Mouse (Mus musculus): Measurements from ENCODE around the gene Fancc. TPM values are rescaled to one million over a fixed set of nuclear protein-coding genes. Genes with fewer than 3 reads are reported as not detected.

The Fancc gene
- polyA plus RNA-seq, 1 experiment from 2014 or later, result 15.5 TPM

DNA sequence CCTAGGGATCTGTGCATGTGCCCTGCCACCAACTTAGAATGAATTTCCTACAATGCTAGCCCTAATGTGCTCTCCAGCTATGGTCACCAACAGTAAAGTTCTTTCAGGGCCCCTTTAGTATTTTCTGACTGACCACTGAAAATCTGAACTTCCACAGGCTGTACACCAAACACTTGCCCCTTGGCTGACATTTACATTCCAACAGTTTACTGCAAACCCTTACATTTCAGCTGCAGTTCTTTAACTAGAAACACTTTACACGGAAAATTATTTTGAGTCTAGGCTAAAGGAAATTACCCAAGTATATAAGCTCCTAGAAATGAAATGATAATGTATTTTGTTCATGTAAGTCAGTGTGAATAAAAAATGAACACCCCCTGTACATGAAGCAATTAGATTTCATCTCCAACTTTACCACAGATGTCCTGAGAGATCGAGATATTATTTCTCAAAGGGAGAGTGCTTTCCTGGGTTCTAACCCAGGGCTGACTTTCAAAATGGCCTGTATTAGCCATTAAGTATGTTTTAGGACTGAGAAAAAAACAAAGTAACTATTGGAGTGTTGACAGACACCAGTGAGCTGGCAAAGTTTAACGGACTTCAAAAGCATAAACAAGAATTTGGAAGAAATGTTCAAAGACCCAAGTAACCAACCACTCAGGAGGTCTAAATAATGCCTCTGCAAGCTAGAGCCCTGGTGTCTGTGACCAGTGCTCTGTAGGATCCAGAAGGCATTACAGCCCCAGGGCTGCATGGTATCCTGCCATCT is 32.7 kb upstream of the Fancc start:
- peaks cover 36% of the 10 kb centered on the region for H3K4me1 ChIP-seq (replicated peaks)
- no peak overlapping the region for H3K4me3 ChIP-seq
- H3K9ac ChIP-seq, result no peak overlapping the region
- no peak overlapping the region for H3K4me2 ChIP-seq
- no peaks in the 10 kb centered on the region for H3K27me3 ChIP-seq
- 51% methylated on average over 3 of the region's 3 CpGs for WGBS
- peaks cover 52% of the 10 kb centered on the region for H3K36me3 ChIP-seq
- H3K9me3 ChIP-seq, result no peaks in the 10 kb centered on the region
- no peak for ATAC-seq (ENCODE audit: low FRiP score, low read depth)
- H3K27ac ChIP-seq (replicated peaks), result 0 out of 2 replicates have a peak overlapping the region, but pooled peaks have one; percentile 17

DNA sequence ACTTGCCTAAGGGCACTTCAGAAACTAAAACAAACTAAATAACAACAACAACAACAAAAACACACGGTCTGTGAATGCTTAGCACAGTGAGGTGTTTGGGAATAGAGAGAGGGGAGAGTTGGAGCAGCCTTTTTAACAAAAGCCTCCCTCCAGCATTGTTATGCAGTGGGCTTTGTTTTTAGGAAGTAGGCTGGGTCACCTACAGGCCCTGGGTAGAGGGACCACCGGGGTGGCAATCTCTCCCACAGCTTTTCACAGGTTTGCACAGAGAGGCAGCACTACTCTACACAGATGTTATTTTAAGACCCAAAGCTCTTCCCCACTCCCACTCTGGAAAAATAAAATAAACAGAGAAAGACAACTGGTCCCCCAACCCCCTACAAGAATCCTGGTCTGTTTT is 31.8 kb upstream of the Fancc start:
- Histone ChIP-seq H3K4me2 (no peak overlapping the region), H3K4me1 (replicated peaks) (peaks cover 37% of the 10 kb centered on the region), H3K36me3 (peaks cover 47% of the 10 kb centered on the region), H3K27ac (replicated peaks) (0 out of 2 replicates have a peak overlapping the region, but pooled peaks have one; percentile 39), H3K4me3 (no peak overlapping the region), H3K9ac (no peak overlapping the region), H3K27me3 (no peaks in the 10 kb centered on the region), H3K9me3 (no peaks in the 10 kb centered on the region)
- ATAC-seq (ENCODE audit: low FRiP score, low read depth), result no peak
- WGBS, result 3% methylated on average over 2 of the region's 2 CpGs

DNA sequence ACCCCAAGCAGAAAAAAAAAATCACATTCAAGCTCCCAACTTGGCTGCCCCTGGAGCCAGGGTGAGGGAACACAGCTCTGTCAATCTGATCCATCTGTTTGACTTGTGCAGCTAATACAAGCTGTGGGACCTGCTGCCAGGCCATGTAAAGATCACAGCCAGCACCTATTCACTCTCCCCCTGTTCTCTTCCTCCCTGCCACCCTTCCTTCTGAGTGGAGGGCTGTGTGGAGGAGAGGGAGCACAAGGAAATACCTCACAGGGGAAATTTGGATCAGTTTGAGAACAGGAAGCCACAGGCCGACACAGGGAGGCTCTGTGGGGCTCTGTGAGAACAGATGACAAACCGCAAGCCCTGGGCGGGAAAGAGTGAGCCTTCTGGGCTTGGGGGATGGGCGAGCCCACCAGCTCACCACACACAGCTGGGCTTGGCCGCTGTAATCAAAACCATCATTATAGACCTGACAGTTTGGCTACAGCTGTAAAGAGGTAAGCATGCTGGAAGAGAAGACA is 31.1 kb upstream of the Fancc start:
- Histone ChIP-seq H3K27ac (replicated peaks) (peak overlapping the region; percentile 39; the same call in 1 of the 2 replicates), H3K36me3 (peaks cover 42% of the 10 kb centered on the region), H3K4me3 (no peak overlapping the region), H3K27me3 (no peaks in the 10 kb centered on the region), H3K4me2 (no peak overlapping the region), H3K4me1 (replicated peaks) (peaks cover 37% of the 10 kb centered on the region), H3K9me3 (no peaks in the 10 kb centered on the region), H3K9ac (no peak overlapping the region)
- ATAC-seq (ENCODE audit: low FRiP score, low read depth), result peak; percentile 40; the same call in 1 of the 2 replicates
- WGBS, result 4% methylated on average over 5 of the region's 5 CpGs

DNA sequence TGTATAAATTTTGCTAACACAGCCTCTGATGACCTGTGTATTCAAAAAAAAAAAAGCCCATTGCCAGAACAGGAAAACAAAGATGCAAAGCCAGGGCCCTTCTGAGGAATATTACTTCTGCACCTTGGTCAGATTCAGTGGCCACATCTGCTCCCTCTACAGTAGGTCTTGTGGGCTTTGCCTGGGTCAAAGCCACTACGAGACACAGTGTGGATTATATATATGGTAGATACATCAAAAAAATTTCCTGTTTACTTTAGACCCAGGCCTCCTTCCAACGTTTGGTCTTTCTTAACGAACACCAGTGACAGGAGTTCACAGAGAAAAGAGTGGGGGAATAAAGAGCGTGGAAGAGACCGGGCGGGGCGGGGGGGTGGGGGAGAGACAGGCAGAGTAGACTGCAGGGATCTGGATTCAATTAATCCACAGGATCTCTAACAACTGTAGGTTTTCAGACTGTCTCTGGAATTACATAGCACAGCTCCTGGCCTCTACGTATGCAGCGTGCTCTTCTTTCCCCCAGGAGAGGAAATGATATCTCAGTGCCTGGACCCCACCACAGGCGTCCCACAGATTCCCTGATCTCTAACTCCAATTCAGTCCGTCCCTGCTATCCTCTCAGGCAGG is 28.6 kb upstream of the Fancc start:
- H3K4me1 ChIP-seq (replicated peaks), result peaks cover 37% of the 10 kb centered on the region
- ATAC-seq (ENCODE audit: low FRiP score, low read depth), result no peak
- H3K9ac ChIP-seq, result no peak overlapping the region
- H3K27me3 ChIP-seq, result no peaks in the 10 kb centered on the region
- peaks cover 35% of the 10 kb centered on the region for H3K36me3 ChIP-seq
- 45% methylated on average over 11 of the region's 11 CpGs for WGBS
- H3K27ac ChIP-seq (replicated peaks), result peak overlapping the region; percentile 43; the same call in 1 of the 2 replicates
- no peak overlapping the region for H3K4me3 ChIP-seq
- no peak overlapping the region for H3K4me2 ChIP-seq
- no peaks in the 10 kb centered on the region for H3K9me3 ChIP-seq

DNA sequence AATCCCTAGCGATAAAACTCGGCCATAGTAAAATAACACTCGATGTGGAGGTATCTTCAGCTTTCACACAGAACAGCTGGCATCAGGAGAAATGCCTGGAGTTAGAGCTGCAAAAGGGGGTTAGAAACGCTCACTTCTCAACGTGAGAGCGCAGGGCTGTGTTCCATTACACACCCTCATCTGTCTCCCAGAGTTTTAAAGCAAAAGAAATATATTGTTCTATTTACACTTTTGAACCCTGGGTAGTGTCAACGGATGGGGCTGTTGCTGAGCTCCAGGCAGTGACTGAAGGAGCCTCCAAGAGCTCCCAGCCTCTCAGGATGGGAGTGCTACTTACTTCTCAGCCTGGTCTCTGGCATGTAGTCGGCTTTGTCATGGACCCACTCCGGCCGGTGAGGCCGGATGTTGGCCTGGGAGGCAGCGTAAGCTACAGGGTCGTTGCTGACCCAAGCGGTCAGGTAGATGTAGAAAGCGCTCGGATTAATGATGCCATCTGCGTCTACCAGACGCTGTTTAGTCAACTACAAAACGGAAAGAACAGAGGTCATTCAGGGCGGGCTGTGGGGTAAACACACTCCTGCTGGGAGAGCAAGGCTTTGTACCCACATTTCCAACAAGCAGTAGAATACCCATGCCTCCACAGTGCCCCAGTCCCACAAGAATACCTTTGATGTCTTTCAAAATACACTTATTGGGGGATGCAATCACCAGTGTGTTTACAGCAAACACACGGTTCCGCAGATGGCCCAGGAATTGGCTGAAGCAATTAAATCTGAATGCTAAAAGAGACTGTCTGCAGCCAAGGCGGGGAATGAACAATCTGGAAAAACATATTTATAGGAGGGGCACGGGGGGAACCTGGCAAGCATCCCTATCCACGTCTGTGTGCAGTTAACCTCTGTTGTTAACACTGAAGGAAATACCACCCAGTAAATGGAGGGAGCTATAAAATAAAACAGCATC is 27.8 kb upstream of the Fancc start:
- no peak overlapping the region for H3K4me2 ChIP-seq
- no peak overlapping the region for H3K4me3 ChIP-seq
- H3K9me3 ChIP-seq, result no peaks in the 10 kb centered on the region
- peak; percentile 6; the same call in 1 of the 2 replicates for ATAC-seq (ENCODE audit: low FRiP score, low read depth)
- peaks cover 37% of the 10 kb centered on the region for H3K4me1 ChIP-seq (replicated peaks)
- H3K36me3 ChIP-seq, result peaks cover 42% of the 10 kb centered on the region
- H3K9ac ChIP-seq, result no peak overlapping the region
- no peaks in the 10 kb centered on the region for H3K27me3 ChIP-seq
- H3K27ac ChIP-seq (replicated peaks), result no peak overlapping the region; the same call in 1 of the 2 replicates
- 43% methylated on average over 25 of the region's 25 CpGs for WGBS

DNA sequence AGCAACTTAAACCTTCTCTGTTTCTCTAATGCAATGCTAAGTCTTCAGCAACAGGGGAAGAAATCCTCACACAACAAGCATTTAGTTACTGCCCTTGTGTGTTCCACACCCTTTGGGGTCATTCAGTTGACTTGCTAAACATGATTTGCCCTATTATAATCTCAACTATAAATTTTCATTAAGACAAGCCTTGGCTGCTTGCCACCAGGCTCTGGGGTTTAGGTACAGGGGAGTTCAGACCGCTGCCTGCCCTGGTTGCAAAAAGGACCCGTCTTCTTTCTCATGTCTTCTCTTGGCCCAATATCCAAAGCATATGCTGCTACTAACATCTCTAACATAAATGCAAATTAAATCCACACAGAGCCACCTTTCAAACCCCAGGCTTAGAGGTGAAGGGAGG is 27.0 kb upstream of the Fancc start:
- H3K4me3 ChIP-seq, result no peak overlapping the region
- H3K9me3 ChIP-seq, result no peaks in the 10 kb centered on the region
- 36% methylated on average over 2 of the region's 2 CpGs for WGBS
- H3K4me1 ChIP-seq (replicated peaks), result peaks cover 32% of the 10 kb centered on the region
- ATAC-seq (ENCODE audit: low FRiP score, low read depth), result no peak
- no peaks in the 10 kb centered on the region for H3K27me3 ChIP-seq
- H3K36me3 ChIP-seq, result peaks cover 50% of the 10 kb centered on the region
- H3K27ac ChIP-seq (replicated peaks), result no peak overlapping the region
- no peak overlapping the region for H3K9ac ChIP-seq
- H3K4me2 ChIP-seq, result no peak overlapping the region

DNA sequence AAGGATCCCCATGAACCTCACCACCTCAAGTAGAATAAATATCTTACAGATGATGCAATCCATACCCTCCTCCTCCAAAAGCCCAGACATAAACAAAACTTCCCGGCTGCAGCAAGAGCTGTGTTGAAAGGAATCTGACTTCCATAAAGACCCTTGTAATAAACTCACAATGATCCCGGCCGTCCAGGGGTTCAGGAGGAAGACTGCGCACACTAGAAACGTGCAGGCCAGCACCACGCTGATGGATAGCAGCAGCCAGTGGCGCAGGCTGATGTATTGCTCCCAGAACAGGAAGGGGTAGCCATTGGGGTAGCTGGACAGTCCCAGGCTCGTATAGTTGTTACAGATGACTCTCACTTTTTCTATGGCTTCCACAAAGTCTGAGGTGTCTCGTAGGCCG is 25.8 kb upstream of the Fancc start:
- H3K4me1 ChIP-seq (replicated peaks), result peaks cover 20% of the 10 kb centered on the region
- peaks cover 62% of the 10 kb centered on the region for H3K36me3 ChIP-seq
- H3K27me3 ChIP-seq, result no peaks in the 10 kb centered on the region
- no peak overlapping the region for H3K9ac ChIP-seq
- no peak overlapping the region for H3K4me2 ChIP-seq
- H3K9me3 ChIP-seq, result no peaks in the 10 kb centered on the region
- ATAC-seq (ENCODE audit: low FRiP score, low read depth), result no peak
- 73% methylated on average over 10 of the region's 10 CpGs for WGBS
- no peak overlapping the region for H3K27ac ChIP-seq (replicated peaks)
- no peak overlapping the region for H3K4me3 ChIP-seq

DNA sequence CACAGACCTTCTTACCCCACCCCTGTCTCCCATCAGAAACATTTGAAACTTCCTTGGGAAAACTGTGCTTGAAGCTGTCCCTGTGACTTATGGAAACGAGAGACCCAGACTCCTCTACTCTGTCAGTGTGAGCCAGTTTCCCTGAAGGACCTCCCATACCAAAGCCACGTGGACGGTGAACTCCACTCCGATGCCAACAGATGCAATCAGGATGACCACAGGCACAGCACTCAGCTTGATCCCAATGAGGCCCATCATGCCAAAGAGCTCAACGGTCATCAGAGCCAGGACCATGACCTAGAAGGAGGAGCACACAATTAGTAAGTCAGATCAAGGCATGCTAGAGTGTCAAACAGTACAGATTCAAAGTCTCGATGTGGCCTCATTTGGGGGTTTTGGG is 23.0 kb upstream of the Fancc start:
- no peaks in the 10 kb centered on the region for H3K27me3 ChIP-seq
- H3K9ac ChIP-seq, result no peak overlapping the region
- peaks cover 11% of the 10 kb centered on the region for H3K4me1 ChIP-seq (replicated peaks)
- H3K36me3 ChIP-seq, result peaks cover 67% of the 10 kb centered on the region
- no peaks in the 10 kb centered on the region for H3K9me3 ChIP-seq
- no peak for ATAC-seq (ENCODE audit: low FRiP score, low read depth)
- 87% methylated on average over 6 of the region's 6 CpGs for WGBS
- H3K4me2 ChIP-seq, result no peak overlapping the region
- no peak overlapping the region for H3K4me3 ChIP-seq
- no peak overlapping the region for H3K27ac ChIP-seq (replicated peaks)

DNA sequence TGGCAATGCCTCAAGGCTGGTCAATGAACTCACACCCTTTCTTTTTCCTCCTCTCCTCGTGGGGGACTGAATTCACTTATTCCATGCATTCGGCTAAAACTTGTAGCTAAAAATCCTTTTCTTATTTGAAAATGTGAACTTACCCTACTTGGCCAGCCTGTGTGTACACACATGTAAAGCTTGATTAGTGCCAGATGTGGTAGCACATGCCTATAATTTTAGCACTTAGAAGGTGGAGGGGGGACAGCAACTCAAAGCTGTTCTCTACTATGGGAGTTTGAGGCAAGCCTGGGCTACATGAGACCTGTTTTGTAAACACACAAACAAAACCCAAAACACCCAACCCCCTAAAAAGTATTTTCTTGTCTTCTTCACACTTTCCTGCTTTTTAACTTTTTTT is 19.5 kb upstream of the Fancc start:
- H3K36me3 ChIP-seq, result peaks cover 67% of the 10 kb centered on the region

DNA sequence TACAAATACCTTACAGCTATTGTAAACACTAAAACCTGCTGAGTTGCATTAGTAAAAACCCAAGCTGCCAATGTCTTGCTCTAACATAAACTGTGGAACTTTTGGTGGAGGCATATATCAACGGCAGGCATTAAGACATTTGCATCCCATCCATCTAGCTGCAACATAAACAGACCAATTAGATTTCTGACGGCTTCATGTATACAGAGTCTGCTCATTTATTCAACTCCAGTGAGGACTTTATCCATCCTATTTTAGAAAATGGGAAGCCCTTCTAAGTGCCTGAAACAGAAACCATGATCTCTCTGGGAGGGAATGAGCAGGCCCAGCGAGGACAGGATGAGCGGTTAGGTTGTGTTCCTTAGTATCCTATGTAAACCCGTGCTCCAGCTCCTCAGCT is 18.5 kb upstream of the Fancc start:
- no peak for ATAC-seq (ENCODE audit: low FRiP score, low read depth)
- Histone ChIP-seq H3K4me3 (no peak overlapping the region), H3K4me1 (replicated peaks) (peaks cover 13% of the 10 kb centered on the region), H3K36me3 (peaks cover 73% of the 10 kb centered on the region), H3K27me3 (no peaks in the 10 kb centered on the region), H3K4me2 (no peak overlapping the region), H3K27ac (replicated peaks) (peak overlapping the region; percentile 3; the same call in 1 of the 2 replicates), H3K9me3 (no peaks in the 10 kb centered on the region), H3K9ac (no peak overlapping the region)
- WGBS, result 54% methylated on average over 5 of the region's 5 CpGs

More for the DNA sequence above, 19.5 kb upstream of the Fancc start:
- 73% methylated on average over 2 of the region's 2 CpGs for WGBS
- no peak overlapping the region for H3K9ac ChIP-seq
- H3K4me1 ChIP-seq (replicated peaks), result peaks cover 13% of the 10 kb centered on the region
- no peaks in the 10 kb centered on the region for H3K9me3 ChIP-seq
- H3K4me3 ChIP-seq, result no peak overlapping the region
- no peak for ATAC-seq (ENCODE audit: low FRiP score, low read depth)
- no peaks in the 10 kb centered on the region for H3K27me3 ChIP-seq
- no peak overlapping the region for H3K4me2 ChIP-seq
- H3K27ac ChIP-seq (replicated peaks), result no peak overlapping the region

DNA sequence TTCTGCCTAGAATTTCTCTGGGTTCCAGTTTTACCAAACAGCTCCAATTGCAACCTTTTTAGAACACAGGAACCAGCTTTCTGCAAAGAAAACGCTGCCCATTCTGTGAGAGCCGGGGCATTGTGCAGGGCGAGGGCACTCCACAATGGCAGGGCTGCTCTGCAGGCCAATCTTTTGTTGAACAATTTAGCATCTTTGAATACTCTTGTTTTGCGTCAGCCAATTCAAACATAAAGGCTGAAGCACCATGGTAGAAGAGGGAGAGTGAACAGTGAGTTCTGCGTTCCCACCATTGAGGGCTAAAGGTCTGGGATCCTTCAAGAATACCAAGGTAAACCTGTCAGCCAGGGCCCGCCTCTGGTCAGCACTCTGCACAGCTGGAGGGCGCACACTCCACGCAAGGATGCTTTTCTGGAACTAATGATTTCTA is 17.9 kb upstream of the Fancc start:
- Histone ChIP-seq H3K9ac (no peak overlapping the region), H3K27ac (replicated peaks) (0 out of 2 replicates have a peak overlapping the region, but pooled peaks have one; percentile 3), H3K4me3 (no peak overlapping the region), H3K36me3 (peaks cover 72% of the 10 kb centered on the region), H3K4me1 (replicated peaks) (peaks cover 13% of the 10 kb centered on the region), H3K9me3 (no peaks in the 10 kb centered on the region), H3K4me2 (no peak overlapping the region), H3K27me3 (no peaks in the 10 kb centered on the region)
- WGBS, result 26% methylated on average over 8 of the region's 8 CpGs
- ATAC-seq (ENCODE audit: low FRiP score, low read depth), result peak; percentile 33

All from hindbrain, embryonic 15.5 days (tissue).